Mouse (Mus musculus) intestine, embryonic 16.5 days (tissue): ENCODE measurements around the gene Cops3. TPM values are rescaled to one million over a fixed set of nuclear protein-coding genes. Genes with fewer than 3 reads are reported as not detected.

Experiments
- ATAC-seq: fragments of 200-750 bp; cut with Nextera tagmentation; 2 replicates; pipeline ENCODE4 v1.8.0; 2017; ENCODE audit warnings: moderate TSS enrichment, moderate library complexity
- H3K27ac ChIP-seq: fragments of 300-500 bp; sonication (generic); 2 replicates; pipeline ENCODE4 v1.5.1; 2014; ENCODE audit warnings: mild to moderate bottlenecking, low read length
- H3K27me3 ChIP-seq: fragments of 300-500 bp; sonication (generic); replicated peaks from 2 replicates; pipeline ENCODE4 v1.6.1; 2014; ENCODE audit warnings: low read length, control low read depth, mixed read lengths; ENCODE audit not compliant: control insufficient read depth, insufficient read depth
- H3K36me3 ChIP-seq: fragments of 300-500 bp; sonication (generic); 2 replicates; pipeline ENCODE4 v1.6.1; 2014; ENCODE audit warnings: low read length, control low read depth; ENCODE audit not compliant: control insufficient read depth, insufficient read depth
- H3K4me1 ChIP-seq: fragments of 300-500 bp; sonication (generic); 2 replicates; pipeline ENCODE4 v1.6.1; 2014; ENCODE audit warnings: low read length, control low read depth, mixed read lengths; ENCODE audit not compliant: control insufficient read depth, insufficient read depth
- H3K4me2 ChIP-seq: fragments of 300-500 bp; sonication (generic); 2 replicates; pipeline ENCODE4 v1.6.1; 2014; ENCODE audit warnings: low read depth, low read length, control low read depth
- H3K4me3 ChIP-seq: fragments of 300-500 bp; sonication (generic); 2 replicates; pipeline ENCODE4 v1.5.1; 2014; ENCODE audit warnings: mild to moderate bottlenecking, low read length
- H3K9ac ChIP-seq: fragments of 300-500 bp; sonication (generic); 2 replicates; pipeline ENCODE4 v1.6.1; 2014; ENCODE audit warnings: low read depth, low read length
- H3K9me3 ChIP-seq: fragments of 300-500 bp; sonication (generic); 2 replicates; pipeline ENCODE4 v1.6.1; 2016; ENCODE audit warnings: low read length, control low read depth; ENCODE audit not compliant: control insufficient read depth
- WGBS: fragments of 180-500 bp; shearing (Covaris S2); extraction: QIAGEN DNeasy Blood & Tissue Kit; methylation state at CpG from one replicate; pipeline ENCODE4 v1.1.7; 2014; 5-methylcytosine and 5-hydroxymethylcytosine counted together
- polyA plus RNA-seq: library from polyadenylated mRNA; unstranded; fragments of >200 nt; fragmentation: Nextera tagmentation; extraction: Ambion mirVana; gene quantifications from 2 replicates; pipeline ENCODE4 v1.2.1, GENCODE M21; 2015

Cops3 gene
- polyA plus RNA-seq, 1 experiment from 2014 or later = 184 TPM

DNA sequence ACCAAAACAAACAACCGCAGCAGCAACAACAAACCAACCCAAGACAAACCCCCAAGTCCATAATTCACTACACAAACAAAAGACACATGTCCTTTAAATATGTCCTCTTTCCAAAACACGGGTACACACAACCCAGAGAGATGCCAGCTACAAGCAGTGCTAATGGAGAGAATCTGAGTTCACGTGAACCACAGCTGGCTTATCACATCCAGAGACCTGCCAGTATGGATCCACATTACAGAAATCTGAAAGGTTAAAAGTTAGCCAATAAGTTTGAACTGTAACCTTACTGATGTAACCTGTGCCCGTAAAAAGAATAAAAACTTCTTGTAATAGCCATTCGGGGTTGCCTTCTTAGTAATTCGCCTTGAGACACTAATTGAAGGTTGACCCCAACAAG is 24.7 kb downstream of the Cops3 start:
- Histone ChIP-seq H3K27ac (no peak overlapping the region), H3K4me1 (no peaks in the 10 kb centered on the region), H3K4me3 (no peak overlapping the region), H3K9ac (no peak overlapping the region), H3K9me3 (no peaks in the 10 kb centered on the region), H3K36me3 (peaks cover 13% of the 10 kb centered on the region), H3K27me3 (no peaks in the 10 kb centered on the region), H3K4me2 (no peak overlapping the region)
- 83% methylated on average over 6 of the region's 6 CpGs for WGBS
- no peak for ATAC-seq

DNA sequence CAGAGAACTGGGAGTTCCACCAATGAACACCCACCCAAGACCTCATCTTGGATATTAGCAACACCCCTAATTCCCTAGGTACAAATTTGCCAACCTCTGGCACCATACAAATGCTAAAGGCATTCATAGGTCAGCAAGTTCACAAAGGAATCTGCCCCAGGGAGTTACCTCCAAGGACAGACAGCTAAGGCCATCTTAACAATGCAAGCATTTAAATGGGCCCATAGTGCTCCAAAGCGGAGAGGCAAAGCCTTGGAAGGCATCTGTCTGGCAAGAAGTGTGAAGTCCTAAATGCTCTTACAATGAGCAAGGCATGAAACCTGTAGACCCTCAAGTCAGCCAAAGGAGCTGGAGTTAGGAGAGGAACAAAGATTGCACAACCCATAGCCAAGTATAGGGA is 25.3 kb downstream of the Cops3 start:
- Histone ChIP-seq H3K4me3 (no peak overlapping the region), H3K4me2 (no peak overlapping the region), H3K27me3 (no peaks in the 10 kb centered on the region), H3K9ac (no peak overlapping the region), H3K36me3 (peaks cover 9% of the 10 kb centered on the region), H3K4me1 (no peaks in the 10 kb centered on the region), H3K9me3 (no peaks in the 10 kb centered on the region), H3K27ac (no peak overlapping the region)
- no peak for ATAC-seq
- 97% methylated on average over 1 of the region's 1 CpGs for WGBS

DNA sequence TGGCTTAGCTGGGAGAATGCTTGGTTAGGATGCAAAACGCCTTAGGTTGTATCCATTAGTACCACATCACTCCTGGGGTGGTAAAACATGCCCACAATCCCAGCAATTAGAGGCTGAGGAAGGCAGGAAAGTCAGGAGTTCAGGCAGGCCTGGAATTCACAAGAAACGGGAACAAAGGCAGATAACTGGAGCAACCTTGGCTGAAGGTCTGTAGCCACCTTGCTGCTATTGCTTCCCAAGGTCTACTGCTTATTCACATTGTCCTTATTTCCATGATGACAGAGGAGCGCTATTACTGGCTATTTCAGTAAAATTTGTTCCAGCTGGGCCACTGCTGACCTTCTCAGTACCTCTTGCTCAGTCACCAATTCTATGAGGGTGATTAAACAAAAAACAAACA is 26.4 kb downstream of the Cops3 start:
- no peak for ATAC-seq
- peaks cover 6% of the 10 kb centered on the region for H3K4me1 ChIP-seq
- H3K4me2 ChIP-seq = no peak overlapping the region
- no peak overlapping the region for H3K4me3 ChIP-seq
- no peak overlapping the region for H3K9ac ChIP-seq
- H3K36me3 ChIP-seq = peaks cover 1% of the 10 kb centered on the region; the same call in 1 of the 2 replicates
- H3K27ac ChIP-seq = no peak overlapping the region
- WGBS = 60% methylated on average over 3 of the region's 3 CpGs
- no peaks in the 10 kb centered on the region for H3K27me3 ChIP-seq
- no peaks in the 10 kb centered on the region for H3K9me3 ChIP-seq

DNA sequence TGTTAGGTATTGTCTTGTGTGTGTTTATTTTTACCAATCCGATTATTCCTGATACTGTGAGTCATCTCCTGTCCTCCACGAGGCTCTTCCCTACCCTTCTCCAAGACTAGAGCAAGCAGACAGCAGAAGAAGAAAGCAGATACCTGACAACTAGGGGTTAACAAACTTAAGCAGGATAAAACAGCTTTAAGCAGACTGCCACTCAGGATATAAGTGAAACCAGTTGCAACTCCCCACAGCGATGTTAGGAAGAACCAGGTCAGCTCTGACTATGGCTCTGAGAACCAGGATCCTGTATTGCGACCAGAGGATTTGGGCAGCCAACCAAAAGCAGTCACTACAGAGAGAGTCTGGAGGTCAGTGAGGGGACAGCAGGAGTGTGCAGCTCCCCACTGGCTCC is 28.4 kb downstream of the Cops3 start:
- Histone ChIP-seq H3K9me3 (no peaks in the 10 kb centered on the region), H3K9ac (0 out of 2 replicates have a peak overlapping the region, but pooled peaks have one; percentile 21), H3K4me3 (no peak overlapping the region), H3K4me2 (peak overlapping the region; percentile 66; the same call in 1 of the 2 replicates), H3K4me1 (peaks cover 6% of the 10 kb centered on the region), H3K27ac (no peak overlapping the region), H3K27me3 (no peaks in the 10 kb centered on the region), H3K36me3 (no peaks in the 10 kb centered on the region)
- ATAC-seq = no peak
- 56% methylated on average over 4 of the region's 4 CpGs for WGBS

DNA sequence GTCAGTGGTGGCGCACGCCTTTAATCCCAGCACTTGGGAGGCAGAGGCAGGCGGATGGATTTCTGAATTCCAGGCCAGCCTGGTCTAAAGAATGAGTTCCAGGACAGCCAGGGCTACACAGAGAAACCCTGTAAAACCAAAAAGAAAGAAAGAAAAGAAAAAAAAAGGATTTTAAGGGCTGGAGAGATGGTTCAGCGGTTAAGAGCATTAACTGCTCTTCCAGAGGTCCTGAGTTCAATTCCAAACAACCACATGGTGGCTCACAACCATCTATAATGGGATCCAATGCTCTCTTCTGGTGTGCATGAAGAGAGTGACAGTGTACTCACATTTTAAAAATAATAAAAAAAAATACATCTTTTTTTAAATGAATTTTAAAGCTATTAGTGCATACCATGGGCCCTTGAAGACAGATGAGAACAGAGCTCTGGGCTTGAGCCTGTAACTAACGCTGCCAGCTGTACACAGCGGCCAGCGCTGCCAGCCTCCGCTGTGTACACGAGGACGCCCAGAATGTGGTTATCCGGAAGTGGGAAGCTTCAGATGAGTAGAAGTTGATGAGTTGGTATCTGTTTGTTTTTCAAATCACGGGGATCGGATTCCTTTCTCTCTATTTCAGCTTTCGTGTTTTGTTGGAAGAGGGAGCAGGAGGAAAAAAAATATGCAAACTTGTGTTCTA is 29.0 kb downstream of the Cops3 start:
- Histone ChIP-seq H3K9ac (peak overlapping the region; percentile 95), H3K27me3 (no peaks in the 10 kb centered on the region), H3K4me2 (peak overlapping the region; percentile 66), H3K4me1 (peaks cover 6% of the 10 kb centered on the region), H3K36me3 (peaks cover 5% of the 10 kb centered on the region; the same call in 1 of the 2 replicates), H3K27ac (peak overlapping the region; percentile 46; the same call in 1 of the 2 replicates), H3K4me3 (peak overlapping the region; percentile 69), H3K9me3 (no peaks in the 10 kb centered on the region)
- 59% methylated on average over 14 of the region's 14 CpGs for WGBS
- no peak for ATAC-seq

DNA sequence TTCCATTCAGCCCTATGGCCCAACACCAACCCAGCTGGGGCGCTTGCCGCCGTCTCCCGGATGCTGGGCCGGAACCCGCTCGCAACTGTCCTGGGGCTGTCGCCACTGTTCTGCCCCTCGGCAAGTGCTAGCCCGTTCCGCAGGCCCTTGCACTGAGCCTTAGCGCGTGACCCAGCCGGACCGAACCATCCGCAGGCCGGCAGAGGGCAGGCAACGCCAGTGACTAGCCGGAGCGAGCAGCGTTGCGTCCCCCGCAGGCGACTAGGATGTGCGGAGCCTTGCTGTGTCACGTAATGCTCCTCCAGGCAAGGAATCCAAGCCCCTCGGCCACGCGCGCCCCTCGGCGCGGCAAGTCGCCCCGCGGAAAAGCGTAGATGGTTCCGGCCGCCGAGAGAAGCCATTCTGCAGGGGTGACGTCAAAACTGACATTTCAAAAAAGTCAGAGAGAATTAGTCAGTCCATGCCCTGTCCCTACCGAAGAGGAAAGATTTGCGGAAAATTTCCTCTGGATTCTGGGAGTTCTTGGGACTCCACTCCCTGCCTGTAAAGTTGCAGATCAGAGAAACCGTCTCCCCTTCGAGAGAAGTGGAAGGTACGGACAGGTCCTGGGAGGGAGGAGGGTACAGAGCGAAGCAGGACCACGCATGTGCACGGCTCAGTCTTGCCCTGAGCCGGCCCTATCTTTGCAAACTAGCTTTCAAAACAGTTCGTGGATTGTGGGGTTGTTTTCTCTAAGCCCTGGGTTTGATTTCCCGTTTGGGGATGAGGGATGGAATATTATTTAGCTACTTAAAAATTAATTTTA is 29.8 kb downstream of the Cops3 start, which contains the start of gene Flcn:
TSS of gene Flcn (minus strand) at position 347 of the 805 bp plus-strand sequence.
- ATAC-seq = peak; percentile 95
- under 1% methylated on average over 52 of the region's 52 CpGs for WGBS
- H3K9me3 ChIP-seq = no peaks in the 10 kb centered on the region
- peak within 1 kb of the TSS; percentile 69 for H3K4me3 ChIP-seq
- peak within 1 kb of the TSS; percentile 66 for H3K4me2 ChIP-seq
- peaks cover 6% of the 10 kb centered on the region for H3K4me1 ChIP-seq
- peaks cover 7% of the 10 kb centered on the region; the same call in 1 of the 2 replicates for H3K36me3 ChIP-seq
- H3K27me3 ChIP-seq = no peaks in the 10 kb centered on the region
- peak within 1 kb of the TSS; percentile 94 for H3K27ac ChIP-seq
- peak within 1 kb of the TSS; percentile 95 for H3K9ac ChIP-seq

DNA sequence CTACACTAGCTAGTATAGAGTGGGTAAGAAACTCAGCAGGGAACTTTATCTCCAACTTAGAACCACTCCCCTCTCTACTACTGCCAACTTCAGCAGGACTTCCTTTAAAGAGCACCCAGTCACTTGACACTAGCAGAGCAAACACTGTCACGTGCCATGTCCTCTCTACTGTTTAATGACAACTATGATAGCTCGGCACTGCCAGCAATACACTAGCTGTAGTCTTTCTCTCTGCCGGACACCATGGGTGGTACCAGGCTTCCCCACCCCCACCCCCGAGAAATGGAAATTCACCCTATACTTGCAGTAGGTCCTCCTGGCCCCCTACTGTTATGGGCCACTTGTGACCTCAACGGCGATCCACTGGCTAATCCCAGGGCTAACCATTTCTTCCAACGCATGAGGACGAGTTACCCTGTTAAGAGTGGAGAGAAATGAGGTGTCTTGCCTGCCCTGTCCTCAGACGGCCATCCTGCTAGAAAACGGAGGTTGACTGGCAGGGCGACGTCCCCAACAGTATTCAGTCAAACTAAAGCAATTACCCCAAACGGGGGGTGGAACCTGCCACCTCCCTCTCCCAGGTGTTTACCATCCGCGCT is 30.5 kb downstream of the Cops3 start:
- Histone ChIP-seq H3K9me3 (no peaks in the 10 kb centered on the region), H3K27ac (peak overlapping the region; percentile 94), H3K4me2 (peak overlapping the region; percentile 66), H3K4me3 (peak overlapping the region; percentile 69), H3K27me3 (no peaks in the 10 kb centered on the region), H3K4me1 (peaks cover 6% of the 10 kb centered on the region), H3K9ac (peak overlapping the region; percentile 95), H3K36me3 (peaks cover 9% of the 10 kb centered on the region; the same call in 1 of the 2 replicates)
- under 1% methylated on average over 15 of the region's 15 CpGs for WGBS
- peak; percentile 65 for ATAC-seq

DNA sequence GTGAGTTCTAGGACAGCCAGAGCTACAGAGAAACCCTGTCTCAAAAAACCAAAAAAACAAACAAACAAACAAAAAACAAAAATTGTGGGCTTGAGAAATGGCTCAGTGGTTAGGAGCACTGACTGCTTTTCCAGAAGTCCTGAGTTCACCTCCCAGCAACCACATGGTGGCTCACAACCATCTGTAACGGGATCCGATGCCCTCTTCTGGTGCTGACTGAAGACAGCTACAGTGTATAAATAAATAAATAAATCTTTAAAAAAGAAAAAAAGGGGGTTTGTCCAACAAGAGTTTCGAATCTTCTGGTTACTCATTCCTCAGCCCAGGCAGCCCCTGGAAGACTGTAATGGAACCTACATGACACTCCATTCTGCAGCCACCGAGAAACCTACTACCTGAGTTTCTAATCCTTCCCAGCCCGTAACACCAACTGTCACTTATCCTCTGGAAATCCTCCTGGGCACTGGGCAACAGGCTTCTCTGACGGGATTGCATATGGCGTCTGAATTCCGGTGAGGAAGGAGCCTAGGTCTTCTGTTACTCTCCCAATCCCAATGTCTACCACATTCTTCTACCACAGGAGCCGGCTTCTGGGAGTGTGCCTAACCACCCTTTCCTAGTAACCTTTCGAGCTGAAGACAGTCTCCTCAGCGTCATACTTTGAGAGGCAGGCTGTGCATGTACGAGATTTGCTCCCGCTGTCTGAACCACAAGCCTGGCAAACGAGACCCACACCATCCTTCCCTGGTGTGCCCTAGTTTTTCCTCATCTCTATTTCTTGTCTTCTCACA is 31.3 kb downstream of the Cops3 start:
- 65% methylated on average over 14 of the region's 14 CpGs for WGBS
- Histone ChIP-seq H3K9me3 (no peaks in the 10 kb centered on the region), H3K9ac (peak overlapping the region; percentile 95), H3K27ac (peak overlapping the region; percentile 94), H3K4me1 (peaks cover 6% of the 10 kb centered on the region), H3K4me2 (peak overlapping the region; percentile 66), H3K36me3 (peaks cover 11% of the 10 kb centered on the region; the same call in 1 of the 2 replicates), H3K4me3 (peak overlapping the region; percentile 69), H3K27me3 (no peaks in the 10 kb centered on the region)
- ATAC-seq = no peak
